Mouse (Mus musculus): ENCODE data around the gene Smim14.
A peak's percentile ranks its signal among the peaks of the same experiment; 100 is the strongest.

Gene Smim14

DNA sequence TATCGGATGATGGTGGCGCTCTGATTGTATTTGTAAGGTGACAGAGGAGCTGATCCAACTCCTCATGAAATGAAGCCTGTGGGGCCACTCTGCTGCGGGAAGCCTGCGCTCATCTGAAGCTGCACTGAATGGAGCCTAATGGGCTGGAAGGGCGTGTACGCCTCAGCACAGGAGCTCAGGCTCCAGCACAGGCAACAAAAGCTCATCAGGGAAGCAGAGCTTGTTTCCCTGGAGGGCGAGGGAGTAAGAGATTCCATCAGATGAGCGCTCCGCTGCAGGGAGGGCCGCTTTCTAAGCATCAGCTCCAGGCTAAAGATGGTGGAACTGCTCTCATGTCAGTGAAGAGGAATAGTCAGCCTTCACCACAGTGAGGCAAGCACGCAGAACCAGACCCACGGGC is 129.0 kb downstream of the Smim14 start:
- DNase-seq (ENCODE audit: low spot score in 2 of 2): no peak

DNA sequence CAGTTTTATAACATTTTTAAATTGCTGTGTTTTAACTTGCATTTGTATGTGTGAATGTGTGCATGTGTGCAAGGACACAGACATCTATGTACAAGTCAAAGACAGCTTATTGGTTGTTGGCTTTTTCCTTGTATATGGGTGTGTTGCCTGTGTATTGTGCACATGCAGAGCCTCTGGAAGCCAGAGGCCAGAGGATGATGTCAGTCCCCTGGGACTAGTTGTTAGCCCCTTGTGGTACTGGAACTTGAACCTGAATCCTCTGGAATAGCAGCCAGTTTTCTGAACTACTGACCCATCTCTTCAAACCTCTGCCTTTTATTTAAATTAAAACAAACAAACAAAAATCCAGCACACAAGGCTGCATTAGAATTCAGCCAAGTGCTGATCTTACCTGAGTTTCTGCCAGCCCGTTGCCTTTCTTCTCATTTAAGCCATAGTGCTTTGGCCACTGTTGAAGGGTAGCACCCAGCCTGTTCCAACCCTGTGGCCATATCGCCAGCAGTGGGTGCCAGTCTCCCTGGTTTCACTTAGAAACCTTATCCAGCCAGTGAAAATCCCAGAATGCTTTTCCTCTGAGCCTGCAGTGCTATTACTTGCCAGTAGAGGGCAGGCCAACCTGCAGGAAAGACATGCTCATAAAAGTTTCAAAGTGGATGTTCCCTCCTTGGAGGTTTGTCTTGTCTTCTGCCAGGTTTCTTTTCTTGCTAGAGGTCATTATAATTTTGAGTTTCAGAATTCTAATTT is 135.6 kb downstream of the Smim14 start:
- DNase-seq (ENCODE audit: low spot score in 2 of 2): peak; percentile 51 to 71

All from spleen, postnatal 14 days (tissue).